Mouse (Mus musculus): ENCODE measurements around the gene Ankrd27. TPM values are rescaled to one million over a fixed set of nuclear protein-coding genes. Genes with fewer than 3 reads are reported as not detected.
A peak's percentile ranks its signal among the peaks of the same experiment; 100 is the strongest.

Ankrd27 gene
- polyA plus RNA-seq, 1 experiment from 2014 or later = 32.4 TPM

DNA sequence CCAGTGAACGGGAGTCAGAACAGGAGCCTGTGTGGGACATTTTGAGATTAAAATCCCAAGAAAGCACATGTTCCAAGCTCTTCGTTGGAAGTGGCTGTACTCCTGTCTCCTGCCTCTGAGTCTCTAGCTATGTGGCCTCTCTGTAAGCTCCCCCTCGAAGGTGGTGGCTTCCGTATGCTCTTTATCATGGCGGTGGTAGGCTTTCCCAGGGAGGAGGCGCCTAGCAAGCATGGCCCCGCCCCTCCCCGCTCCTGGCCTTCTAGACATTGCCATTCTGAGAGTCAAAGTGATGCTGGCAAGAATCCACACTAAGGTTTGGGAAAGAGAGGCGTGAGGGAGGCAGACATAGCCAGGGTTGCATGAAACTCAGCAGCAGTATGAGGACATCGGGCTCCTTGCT is 36.6 kb downstream of the Ankrd27 start:
- H3K9me3 ChIP-seq (ENCODE audit: control insufficient read depth, low read length) = no peaks in the 10 kb centered on the region
- peaks cover 13% of the 10 kb centered on the region for H3K36me3 ChIP-seq (ENCODE audit: control insufficient read depth, insufficient read depth, low read length)
- no peaks in the 10 kb centered on the region for H3K4me1 ChIP-seq (ENCODE audit: control insufficient read depth, insufficient read depth, low read length)
- ATAC-seq = no peak
- no peak overlapping the region for H3K27ac ChIP-seq (ENCODE audit: low read length)
- no peak overlapping the region for H3K9ac ChIP-seq (ENCODE audit: low read depth, low read length)
- 85% methylated on average over 10 of the region's 10 CpGs for WGBS
- no peak overlapping the region for H3K4me3 ChIP-seq (ENCODE audit: low read length)
- H3K4me2 ChIP-seq (ENCODE audit: low read depth, low read length) = no peak overlapping the region
- H3K27me3 ChIP-seq (replicated peaks; ENCODE audit: control insufficient read depth, insufficient read depth, low read length) = no peaks in the 10 kb centered on the region

DNA sequence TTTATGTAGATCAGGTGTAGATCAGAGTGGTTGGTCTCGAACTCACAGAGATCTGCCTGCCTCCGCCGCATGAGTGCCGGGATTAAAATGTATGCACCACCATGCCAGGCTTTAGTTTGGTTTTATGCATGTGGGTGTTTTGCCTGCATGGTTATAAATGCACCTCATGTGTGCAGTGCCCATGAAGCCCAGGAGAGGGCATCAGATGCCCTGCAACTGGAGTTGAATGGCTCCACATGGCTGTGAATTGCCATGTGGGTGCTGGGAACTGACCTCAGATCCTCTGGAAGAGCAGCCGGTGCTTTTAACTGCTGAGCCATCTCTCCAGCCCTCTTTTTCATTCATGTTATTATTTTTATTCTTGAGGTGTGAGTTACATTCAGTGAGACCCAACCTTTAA is 40.0 kb downstream of the Ankrd27 start:
- ATAC-seq = no peak
- no peaks in the 10 kb centered on the region for H3K9me3 ChIP-seq (ENCODE audit: control insufficient read depth, low read length)
- no peak overlapping the region for H3K4me3 ChIP-seq (ENCODE audit: low read length)
- peaks cover 22% of the 10 kb centered on the region for H3K36me3 ChIP-seq (ENCODE audit: control insufficient read depth, insufficient read depth, low read length)
- H3K27ac ChIP-seq (ENCODE audit: low read length) = no peak overlapping the region
- no peak overlapping the region for H3K4me2 ChIP-seq (ENCODE audit: low read depth, low read length)
- 97% methylated on average over 5 of the region's 5 CpGs for WGBS
- H3K9ac ChIP-seq (ENCODE audit: low read depth, low read length) = no peak overlapping the region
- H3K4me1 ChIP-seq (ENCODE audit: control insufficient read depth, insufficient read depth, low read length) = no peaks in the 10 kb centered on the region
- no peaks in the 10 kb centered on the region for H3K27me3 ChIP-seq (replicated peaks; ENCODE audit: control insufficient read depth, insufficient read depth, low read length)

DNA sequence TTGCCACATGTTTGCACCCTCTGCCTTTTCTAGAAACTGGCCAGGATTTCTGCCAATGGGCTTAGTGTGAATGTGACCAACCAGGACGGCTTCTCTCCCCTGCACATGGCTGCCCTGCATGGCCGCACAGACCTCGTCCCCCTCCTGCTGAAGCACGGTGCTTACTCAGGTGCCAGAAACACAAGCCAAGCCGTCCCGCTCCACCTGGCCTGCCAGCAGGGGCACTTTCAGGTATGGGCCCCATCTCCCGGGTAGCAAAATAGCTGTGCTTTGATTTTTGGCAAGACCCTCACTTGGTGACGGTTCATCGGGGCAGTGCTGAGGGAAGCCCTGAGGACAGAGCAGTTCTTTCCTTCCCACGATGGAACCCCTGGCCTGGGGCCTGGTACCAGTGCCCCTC is 41.3 kb downstream of the Ankrd27 start:
- Histone ChIP-seq H3K27me3 (replicated peaks; ENCODE audit: control insufficient read depth, insufficient read depth, low read length) (no peaks in the 10 kb centered on the region), H3K4me3 (ENCODE audit: low read length) (no peak overlapping the region), H3K4me1 (ENCODE audit: control insufficient read depth, insufficient read depth, low read length) (no peaks in the 10 kb centered on the region), H3K27ac (ENCODE audit: low read length) (no peak overlapping the region), H3K9ac (ENCODE audit: low read depth, low read length) (no peak overlapping the region), H3K4me2 (ENCODE audit: low read depth, low read length) (no peak overlapping the region), H3K9me3 (ENCODE audit: control insufficient read depth, low read length) (no peaks in the 10 kb centered on the region), H3K36me3 (ENCODE audit: control insufficient read depth, insufficient read depth, low read length) (peaks cover 27% of the 10 kb centered on the region)
- WGBS = 94% methylated on average over 10 of the region's 10 CpGs
- ATAC-seq = no peak

DNA sequence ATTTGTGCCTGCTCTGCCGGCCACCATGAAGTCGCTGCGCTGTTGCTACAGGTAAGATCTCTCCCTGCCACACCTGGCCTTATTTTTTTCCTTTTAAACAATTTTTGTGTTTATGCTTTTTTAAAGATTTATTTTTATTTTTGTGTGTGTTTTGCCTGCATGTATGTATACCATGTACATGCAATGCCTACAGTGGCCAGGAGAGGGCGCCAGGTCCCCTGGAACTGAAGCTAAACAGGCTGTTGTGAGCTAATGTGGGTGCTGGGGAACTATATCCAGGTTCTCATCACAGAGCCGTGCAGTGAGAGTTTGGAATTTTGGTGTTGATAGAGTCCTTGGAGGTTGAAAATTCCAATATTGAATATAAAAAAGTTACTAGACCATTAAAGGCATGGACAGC is 42.5 kb downstream of the Ankrd27 start:
- Histone ChIP-seq H3K4me2 (ENCODE audit: low read depth, low read length) (no peak overlapping the region), H3K9me3 (ENCODE audit: control insufficient read depth, low read length) (no peaks in the 10 kb centered on the region), H3K9ac (ENCODE audit: low read depth, low read length) (no peak overlapping the region), H3K36me3 (ENCODE audit: control insufficient read depth, insufficient read depth, low read length) (peaks cover 25% of the 10 kb centered on the region), H3K27me3 (replicated peaks; ENCODE audit: control insufficient read depth, insufficient read depth, low read length) (no peaks in the 10 kb centered on the region), H3K4me1 (ENCODE audit: control insufficient read depth, insufficient read depth, low read length) (no peaks in the 10 kb centered on the region), H3K4me3 (ENCODE audit: low read length) (no peak overlapping the region), H3K27ac (ENCODE audit: low read length) (no peak overlapping the region)
- 75% methylated on average over 5 of the region's 5 CpGs for WGBS
- no peak for ATAC-seq

DNA sequence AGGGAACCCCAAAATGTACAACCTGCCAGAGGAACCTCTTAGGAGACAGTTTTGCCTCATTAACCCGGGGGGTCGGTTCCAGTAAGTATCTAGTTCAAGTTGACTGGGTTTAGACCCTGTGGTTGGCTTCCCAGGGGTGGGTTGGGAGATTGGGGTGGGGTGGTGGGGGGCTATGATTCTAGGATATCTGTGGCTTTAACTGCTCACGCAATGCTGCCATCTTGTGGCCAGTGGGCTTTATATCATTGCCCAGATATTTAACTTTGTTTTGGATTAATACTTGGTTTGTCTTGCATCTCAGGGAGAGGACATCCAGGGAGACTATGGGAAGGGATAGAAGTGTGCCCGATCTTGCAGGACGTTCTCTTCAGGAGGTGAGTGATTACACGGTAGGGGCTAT is 50.2 kb downstream of the Ankrd27 start:
- H3K36me3 ChIP-seq (ENCODE audit: control insufficient read depth, insufficient read depth, low read length) = peaks cover 34% of the 10 kb centered on the region
- ATAC-seq = no peak
- 71% methylated on average over 6 of the region's 6 CpGs for WGBS
- no peak overlapping the region for H3K27ac ChIP-seq (ENCODE audit: low read length)
- H3K4me3 ChIP-seq (ENCODE audit: low read length) = no peak overlapping the region
- H3K9me3 ChIP-seq (ENCODE audit: control insufficient read depth, low read length) = no peaks in the 10 kb centered on the region
- H3K4me1 ChIP-seq (ENCODE audit: control insufficient read depth, insufficient read depth, low read length) = no peaks in the 10 kb centered on the region
- no peak overlapping the region for H3K4me2 ChIP-seq (ENCODE audit: low read depth, low read length)
- H3K9ac ChIP-seq (ENCODE audit: low read depth, low read length) = no peak overlapping the region
- no peaks in the 10 kb centered on the region for H3K27me3 ChIP-seq (replicated peaks; ENCODE audit: control insufficient read depth, insufficient read depth, low read length)

DNA sequence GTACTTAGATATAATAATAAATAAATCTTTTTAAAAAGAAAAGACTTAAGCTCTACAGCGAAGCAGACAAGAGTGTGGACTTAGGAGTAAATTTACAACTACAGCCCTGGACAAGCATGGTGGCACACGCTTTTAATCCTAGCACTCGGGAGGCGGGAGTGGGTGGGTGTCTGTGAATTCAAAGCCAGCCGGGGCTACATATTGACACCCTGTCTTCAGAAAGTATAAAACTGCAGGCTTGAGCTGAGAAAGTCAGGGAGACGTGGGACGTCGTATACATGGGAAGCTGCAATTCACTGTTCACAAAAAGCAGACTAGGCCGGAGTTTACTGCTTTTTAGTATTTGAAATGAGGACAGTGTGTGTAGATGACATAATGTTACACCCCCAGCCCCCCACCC is 50.8 kb downstream of the Ankrd27 start:
- WGBS = 93% methylated on average over 9 of the region's 9 CpGs
- Histone ChIP-seq H3K4me1 (ENCODE audit: control insufficient read depth, insufficient read depth, low read length) (no peaks in the 10 kb centered on the region), H3K9me3 (ENCODE audit: control insufficient read depth, low read length) (no peaks in the 10 kb centered on the region), H3K27me3 (replicated peaks; ENCODE audit: control insufficient read depth, insufficient read depth, low read length) (no peaks in the 10 kb centered on the region), H3K27ac (ENCODE audit: low read length) (no peak overlapping the region), H3K36me3 (ENCODE audit: control insufficient read depth, insufficient read depth, low read length) (peaks cover 33% of the 10 kb centered on the region), H3K4me3 (ENCODE audit: low read length) (no peak overlapping the region), H3K4me2 (ENCODE audit: low read depth, low read length) (no peak overlapping the region), H3K9ac (ENCODE audit: low read depth, low read length) (no peak overlapping the region)
- no peak for ATAC-seq

DNA sequence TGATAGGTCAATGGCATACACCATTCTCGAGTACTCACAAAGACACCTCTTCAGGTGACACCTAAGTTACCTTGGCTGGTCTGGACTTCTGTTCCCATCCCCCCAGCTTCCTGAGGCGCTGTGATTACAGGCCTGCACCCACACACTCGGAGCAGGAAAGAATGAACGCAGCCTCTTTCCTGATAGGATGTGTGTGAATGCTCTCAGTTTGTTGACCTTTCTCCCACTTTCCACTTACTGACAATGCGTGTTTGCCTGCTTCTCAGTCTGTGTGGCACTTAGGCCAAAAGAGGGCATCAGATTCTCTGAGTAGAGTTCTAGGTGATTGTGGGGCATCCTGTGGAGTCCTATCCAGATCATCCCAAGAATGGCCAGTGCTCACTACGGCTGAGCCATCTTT is 54.0 kb downstream of the Ankrd27 start:
- Histone ChIP-seq H3K9ac (ENCODE audit: low read depth, low read length) (no peak overlapping the region), H3K27me3 (replicated peaks; ENCODE audit: control insufficient read depth, insufficient read depth, low read length) (no peaks in the 10 kb centered on the region), H3K9me3 (ENCODE audit: control insufficient read depth, low read length) (no peaks in the 10 kb centered on the region), H3K27ac (ENCODE audit: low read length) (no peak overlapping the region), H3K4me3 (ENCODE audit: low read length) (no peak overlapping the region), H3K4me2 (ENCODE audit: low read depth, low read length) (no peak overlapping the region), H3K4me1 (ENCODE audit: control insufficient read depth, insufficient read depth, low read length) (no peaks in the 10 kb centered on the region), H3K36me3 (ENCODE audit: control insufficient read depth, insufficient read depth, low read length) (peaks cover 27% of the 10 kb centered on the region)
- 73% methylated on average over 6 of the region's 6 CpGs for WGBS
- ATAC-seq = no peak

DNA sequence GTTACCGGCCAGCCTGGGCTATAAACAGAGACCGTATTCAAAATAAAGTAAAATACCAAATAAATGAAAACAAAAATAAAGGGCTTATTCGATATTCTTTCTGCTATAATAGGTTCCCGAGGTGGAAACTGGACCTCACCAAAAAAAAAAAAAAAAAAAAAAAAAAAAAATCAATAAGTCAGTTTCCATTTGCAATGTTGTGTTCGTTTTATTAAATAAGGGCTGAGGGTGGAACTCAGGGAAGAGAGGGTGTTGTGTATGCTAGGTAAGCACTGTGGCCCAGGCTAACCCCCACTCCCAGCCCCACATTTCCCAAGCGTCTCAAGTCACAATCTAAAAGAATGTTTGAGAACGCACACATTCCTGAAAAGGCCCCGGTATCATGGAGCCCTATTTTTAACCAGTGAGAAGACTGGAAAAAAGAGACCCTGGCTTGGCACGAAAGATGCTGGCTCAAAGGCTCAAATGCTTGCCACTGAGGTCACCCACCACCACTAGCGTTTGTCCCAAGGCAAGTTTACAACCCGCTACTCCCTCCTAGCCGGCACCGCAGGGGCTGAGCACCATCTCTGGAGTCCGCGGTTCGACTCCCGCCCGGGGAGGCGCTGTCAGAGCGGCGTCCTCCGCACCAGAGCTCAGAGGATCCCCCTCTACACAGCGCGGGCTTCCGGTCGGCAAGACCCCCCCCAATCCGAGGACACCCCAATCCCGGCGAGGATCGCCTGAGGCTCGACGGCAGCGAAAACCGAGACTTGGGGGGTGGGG is 60.5 kb downstream of the Ankrd27 start:
- no peaks in the 10 kb centered on the region for H3K27me3 ChIP-seq (replicated peaks; ENCODE audit: control insufficient read depth, insufficient read depth, low read length)
- WGBS = 8% methylated on average over 34 of the region's 34 CpGs
- peak overlapping the region; percentile 73 for H3K4me2 ChIP-seq (ENCODE audit: low read depth, low read length)
- no peaks in the 10 kb centered on the region for H3K9me3 ChIP-seq (ENCODE audit: control insufficient read depth, low read length)
- peak; percentile 56 for ATAC-seq
- H3K4me1 ChIP-seq (ENCODE audit: control insufficient read depth, insufficient read depth, low read length) = peaks cover 3% of the 10 kb centered on the region; the same call in 1 of the 2 replicates
- H3K27ac ChIP-seq (ENCODE audit: low read length) = peak overlapping the region; percentile 54
- H3K9ac ChIP-seq (ENCODE audit: low read depth, low read length) = peak overlapping the region; percentile 91
- H3K36me3 ChIP-seq (ENCODE audit: control insufficient read depth, insufficient read depth, low read length) = peaks cover 2% of the 10 kb centered on the region; the same call in 1 of the 2 replicates
- H3K4me3 ChIP-seq (ENCODE audit: low read length) = peak overlapping the region; percentile 87

DNA sequence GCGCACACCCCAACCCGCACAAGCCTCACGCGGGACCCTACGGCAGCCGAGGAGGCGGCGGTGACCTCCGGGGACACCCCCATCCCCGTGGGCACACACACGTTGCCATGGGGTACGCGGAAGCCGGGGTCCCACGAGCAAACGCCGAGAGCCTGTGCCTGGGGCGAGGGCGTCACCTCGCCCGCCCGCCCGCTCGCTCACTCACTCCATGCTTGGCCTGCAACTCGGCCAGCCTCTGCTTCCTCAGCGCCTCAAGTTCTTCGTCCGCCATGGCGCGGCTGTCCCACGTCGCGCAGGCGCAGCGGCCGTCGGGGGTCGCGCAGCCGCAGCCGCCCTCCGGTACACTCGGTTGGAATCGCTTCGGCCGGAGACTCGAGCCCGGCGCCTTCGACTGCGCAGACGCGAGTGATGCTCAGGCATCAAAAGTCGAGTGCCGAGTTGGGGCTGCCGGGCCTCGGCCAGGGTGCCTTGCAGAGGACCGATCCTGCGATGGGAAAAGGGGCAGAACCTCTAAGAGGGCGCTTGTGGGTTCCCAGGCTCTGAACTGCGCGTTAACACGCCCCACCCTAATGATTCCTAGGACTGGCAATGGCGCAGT is 61.2 kb downstream of the Ankrd27 start, which contains the start of gene Pdcd5:
Gene Pdcd5 (minus strand): TSS at position 421 of the 598 bp plus-strand sequence.
- H3K27me3 ChIP-seq (replicated peaks; ENCODE audit: control insufficient read depth, insufficient read depth, low read length) = no peaks in the 10 kb centered on the region
- WGBS = 0% methylated on average over 63 of the region's 64 CpGs
- H3K4me2 ChIP-seq (ENCODE audit: low read depth, low read length) = peak within 1 kb of the TSS; percentile 73
- no peaks in the 10 kb centered on the region for H3K36me3 ChIP-seq (ENCODE audit: control insufficient read depth, insufficient read depth, low read length)
- peak within 1 kb of the TSS; percentile 91 for H3K9ac ChIP-seq (ENCODE audit: low read depth, low read length)
- no peaks in the 10 kb centered on the region for H3K9me3 ChIP-seq (ENCODE audit: control insufficient read depth, low read length)
- peak within 1 kb of the TSS; percentile 87 for H3K4me3 ChIP-seq (ENCODE audit: low read length)
- H3K4me1 ChIP-seq (ENCODE audit: control insufficient read depth, insufficient read depth, low read length) = peaks cover 3% of the 10 kb centered on the region; the same call in 1 of the 2 replicates
- H3K27ac ChIP-seq (ENCODE audit: low read length) = peak within 1 kb of the TSS; percentile 54
- ATAC-seq = peak; percentile 93
